ENCODE assay signal across 8 mouse cellular contexts in the genomic region with DNA sequence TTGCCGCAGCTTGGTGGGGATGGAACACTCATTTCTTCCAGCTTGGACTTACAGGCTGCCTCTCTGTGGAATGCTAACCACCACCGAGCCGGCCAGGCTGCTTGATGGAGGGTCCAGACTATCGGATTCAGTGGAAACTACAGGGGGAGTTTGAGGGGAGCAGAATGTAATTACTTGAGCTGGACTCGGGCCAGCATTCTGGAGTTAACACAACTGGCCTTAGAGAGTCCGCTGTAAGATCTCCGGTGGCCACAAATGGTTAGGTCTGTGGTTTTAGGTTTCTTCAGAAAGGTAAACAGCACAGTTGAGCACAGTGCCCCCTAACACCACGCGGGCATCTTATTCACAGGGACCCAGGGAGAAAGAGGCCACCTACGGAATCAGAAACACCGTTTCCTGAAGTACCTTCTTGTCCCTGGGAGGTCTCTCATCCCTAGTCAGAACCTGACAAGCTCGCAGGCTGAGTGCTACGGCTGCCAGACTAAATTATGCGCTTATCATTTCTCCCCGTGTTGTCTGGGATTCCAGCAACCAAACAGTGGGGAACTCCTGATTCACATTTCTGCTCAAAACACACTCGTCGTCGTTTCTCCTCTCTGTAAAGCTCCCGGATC. TPM values are rescaled to one million over a fixed set of nuclear protein-coding genes. Genes with fewer than 3 reads are reported as not detected.
DNase-seq lines count a peak whose midpoint lies in the region; ATAC-seq and TF ChIP-seq lines count a peak whose summit lies in the region.

No protein-coding gene starts in this region.

- ATAC-seq in heart, postnatal 0 days (ENCODE audit: insufficient read depth, low read depth) = no peak
- ATAC-seq in liver, postnatal 0 days = peak; percentile 29; the same call in 1 of the 2 replicates

- peaks cover 19% of the 10 kb centered on the region; the same call in 1 of the 2 replicates for H3K27me3 ChIP-seq in heart, postnatal 0 days (ENCODE audit: control insufficient read depth, insufficient read depth, low read length)
- H3K27me3 ChIP-seq in liver, postnatal 0 days (ENCODE audit: insufficient read depth, low read length) = no peaks in the 10 kb centered on the region

- peak; percentile 11 to 21 for DNase-seq in cerebellum, postnatal 14 days
- no peak for DNase-seq in cerebellum, adult 11 months
- peak; percentile 52 for DNase-seq in Muller cell, postnatal 12 days (ENCODE audit: inconsistent ontology term)
- DNase-seq in heart, postnatal 0 days (ENCODE audit: low spot score) = no peak
- no peak for DNase-seq in liver, postnatal 0 days
- no peak for DNase-seq in B cell, adult 2 months
- DNase-seq in thymus, adult 18-20 months = no peak
- DNase-seq in cerebellum, adult 11-12 months = no peak

- H3K4me1 ChIP-seq in heart, postnatal 0 days (ENCODE audit: control insufficient read depth, insufficient read depth) = peaks cover 5% of the 10 kb centered on the region; the same call in 1 of the 2 replicates
- peaks cover 11% of the 10 kb centered on the region; the same call in 1 of the 2 replicates for H3K4me1 ChIP-seq in liver, postnatal 0 days (ENCODE audit: insufficient read depth)

- no peak overlapping the region for H3K9ac ChIP-seq in heart, postnatal 0 days (replicated peaks; ENCODE audit: low read depth, low read length)
- H3K9ac ChIP-seq in liver, postnatal 0 days (replicated peaks) = no peak overlapping the region

- no peaks in the 10 kb centered on the region for H3K36me3 ChIP-seq in heart, postnatal 0 days (replicated peaks; ENCODE audit: control insufficient read depth, insufficient read depth, low read length)
- no peaks in the 10 kb centered on the region for H3K36me3 ChIP-seq in liver, postnatal 0 days (replicated peaks; ENCODE audit: insufficient read depth, low read length)

- no peak for TF ChIP-seq EP300 in heart, postnatal 0 days (IDR thresholded peaks at IDR 0.05; ENCODE audit: low read depth)
- no peak for TF ChIP-seq EP300 in liver, postnatal 0 days (IDR thresholded peaks at IDR 0.05; ENCODE audit: low read depth)

- TF ChIP-seq CTCF in heart, postnatal 0 days (IDR thresholded peaks at IDR 0.05; ENCODE audit: low read depth) = no peak
- no peak for TF ChIP-seq CTCF in liver, postnatal 0 days (IDR thresholded peaks at IDR 0.05; ENCODE audit: low read depth)

- no peaks in the 10 kb centered on the region for H3K9me3 ChIP-seq in heart, postnatal 0 days (replicated peaks; ENCODE audit: control insufficient read depth, low read length)
- H3K9me3 ChIP-seq in liver, postnatal 0 days (ENCODE audit: low read length) = no peaks in the 10 kb centered on the region

- peak overlapping the region; percentile 27 for H3K4me3 ChIP-seq in heart, postnatal 0 days (ENCODE audit: low read depth, low read length)
- H3K4me3 ChIP-seq in liver, postnatal 0 days (ENCODE audit: low read depth, low read length) = peak overlapping the region; percentile 25

- peak overlapping the region; percentile 51 for H3K4me2 ChIP-seq in heart, postnatal 0 days (ENCODE audit: low read depth, low read length)
- H3K4me2 ChIP-seq in liver, postnatal 0 days (ENCODE audit: low read depth, low read length) = peak overlapping the region; percentile 60

- no peak overlapping the region for H3K27ac ChIP-seq in heart, postnatal 0 days (ENCODE audit: low read depth)
- H3K27ac ChIP-seq in liver, postnatal 0 days (ENCODE audit: low read depth) = no peak overlapping the region

- 7% methylated on average over 19 of the region's 19 CpGs for WGBS in heart, postnatal 0 days
- 19% methylated on average over 19 of the region's 19 CpGs for WGBS in liver, postnatal 0 days (ENCODE audit: insufficient replicate concordance)

RNA-seq across cellular contexts. Expression of a gene that starts 45.5 kb away (rescaled TPM):
- 0.34 and 9.7 TPM in 2 replicates for total RNA-seq in heart, postnatal 0 days (2014; rRNA removed; ENCODE audit: low replicate concordance)
- 19.1 and 23.3 TPM in 2 replicates for polyA plus RNA-seq in heart, postnatal 0 days (2015; fragmentation: Nextera tagmentation; extraction: Ambion mirVana)
- polyA plus RNA-seq in liver, postnatal 0 days (2015; fragmentation: Nextera tagmentation; extraction: Ambion mirVana) = 33.5 and 33.9 TPM in 2 replicates

Comparison
In these comparisons a context has a peak if more than half of its experiments do, and no peak if none do; other contexts are left out.
1. DNase-seq: peak in cerebellum, postnatal 14 days (2 of 2) and Muller cell, postnatal 12 days (single experiment); none in cerebellum, adult 11 months (single experiment), heart, postnatal 0 days (single experiment), liver, postnatal 0 days (single experiment), B cell, adult 2 months (0 of 2), thymus, adult 18-20 months (0 of 2) and cerebellum, adult 11-12 months (single experiment).